Mouse (Mus musculus): ENCODE measurements around the gene Emc4.

- no peak for TF ChIP-seq POLR2A (IDR thresholded peaks at IDR 0.05; ENCODE audit: insufficient read depth, low read depth, low read length)
- no peak for TF ChIP-seq CTCF (IDR thresholded peaks at IDR 0.05)
- TF ChIP-seq EP300 (IDR thresholded peaks at IDR 0.05; ENCODE audit: insufficient read depth, low read depth, low read length): no peak
These were observed 5.3 kb upstream of the Emc4 start for GRCm38 (mm10) chr2:112373141-112373540.

Measured in heart, adult 2 months (tissue).